Mouse (Mus musculus): Measurements from ENCODE around the gene Cyth1. TPM values are rescaled to one million over a fixed set of nuclear protein-coding genes. Genes with fewer than 3 reads are reported as not detected.

The Cyth1 gene
- polyA plus RNA-seq, 1 experiment from 2014 or later, result 11.5 TPM

GRCm38 (mm10) chr11:118269827-118270226 lies 21.4 kb upstream of the Cyth1 start:
- Histone ChIP-seq H3K4me2 (no peak overlapping the region), H3K9ac (no peak overlapping the region), H3K36me3 (ENCODE audit: insufficient read depth) (peaks cover 97% of the 10 kb centered on the region), H3K9me3 (ENCODE audit: low read depth, low read length) (no peaks in the 10 kb centered on the region), H3K4me1 (ENCODE audit: insufficient read depth) (no peaks in the 10 kb centered on the region), H3K4me3 (ENCODE audit: low read depth, low read length) (no peak overlapping the region), H3K27me3 (ENCODE audit: insufficient read depth, low read length) (no peaks in the 10 kb centered on the region), H3K27ac (ENCODE audit: low read depth) (no peak overlapping the region)
- peak; percentile 49 for DNase-seq
- 90% methylated on average over 3 of the region's 3 CpGs for WGBS
- ATAC-seq (ENCODE audit: insufficient read depth), result no peak
- peak; percentile 45 for TF ChIP-seq CTCF (IDR thresholded peaks at IDR 0.05; ENCODE audit: low read depth)

GRCm38 (mm10) chr11:118266666-118267046 lies 18.3 kb upstream of the Cyth1 start:
- TF ChIP-seq CTCF (IDR thresholded peaks at IDR 0.05; ENCODE audit: low read depth), result no peak
- Histone ChIP-seq H3K36me3 (ENCODE audit: insufficient read depth) (peaks cover 97% of the 10 kb centered on the region), H3K9me3 (ENCODE audit: low read depth, low read length) (no peaks in the 10 kb centered on the region), H3K4me2 (no peak overlapping the region), H3K27ac (ENCODE audit: low read depth) (no peak overlapping the region), H3K9ac (no peak overlapping the region), H3K4me1 (ENCODE audit: insufficient read depth) (no peaks in the 10 kb centered on the region), H3K27me3 (ENCODE audit: insufficient read depth, low read length) (no peaks in the 10 kb centered on the region), H3K4me3 (ENCODE audit: low read depth, low read length) (no peak overlapping the region)
- ATAC-seq (ENCODE audit: insufficient read depth) (no peak), DNase-seq (no peak)
- 93% methylated on average over 7 of the region's 7 CpGs for WGBS

GRCm38 (mm10) chr11:118266044-118266665 lies 17.8 kb upstream of the Cyth1 start:
- H3K36me3 ChIP-seq (ENCODE audit: insufficient read depth), result peaks cover 97% of the 10 kb centered on the region
- no peaks in the 10 kb centered on the region for H3K9me3 ChIP-seq (ENCODE audit: low read depth, low read length)
- no peak for TF ChIP-seq CTCF (IDR thresholded peaks at IDR 0.05; ENCODE audit: low read depth)
- H3K27me3 ChIP-seq (ENCODE audit: insufficient read depth, low read length), result no peaks in the 10 kb centered on the region
- H3K9ac ChIP-seq, result no peak overlapping the region
- no peak for ATAC-seq (ENCODE audit: insufficient read depth)
- 84% methylated on average over 10 of the region's 10 CpGs for WGBS
- no peak overlapping the region for H3K27ac ChIP-seq (ENCODE audit: low read depth)
- H3K4me3 ChIP-seq (ENCODE audit: low read depth, low read length), result no peak overlapping the region
- no peak for DNase-seq
- H3K4me1 ChIP-seq (ENCODE audit: insufficient read depth), result no peaks in the 10 kb centered on the region
- H3K4me2 ChIP-seq, result no peak overlapping the region

GRCm38 (mm10) chr11:118265621-118266020 lies 17.2 kb upstream of the Cyth1 start:
- Histone ChIP-seq H3K9me3 (ENCODE audit: low read depth, low read length) (no peaks in the 10 kb centered on the region), H3K27me3 (ENCODE audit: insufficient read depth, low read length) (no peaks in the 10 kb centered on the region), H3K4me1 (ENCODE audit: insufficient read depth) (no peaks in the 10 kb centered on the region), H3K4me2 (no peak overlapping the region), H3K4me3 (ENCODE audit: low read depth, low read length) (no peak overlapping the region), H3K36me3 (ENCODE audit: insufficient read depth) (peaks cover 99% of the 10 kb centered on the region), H3K27ac (ENCODE audit: low read depth) (no peak overlapping the region), H3K9ac (no peak overlapping the region)
- ATAC-seq (ENCODE audit: insufficient read depth), result no peak
- 80% methylated on average over 11 of the region's 11 CpGs for WGBS
- no peak for TF ChIP-seq CTCF (IDR thresholded peaks at IDR 0.05; ENCODE audit: low read depth)
- DNase-seq, result no peak

GRCm38 (mm10) chr11:118263146-118263545 lies 14.8 kb upstream of the Cyth1 start:
- Histone ChIP-seq H3K27me3 (ENCODE audit: insufficient read depth, low read length) (no peaks in the 10 kb centered on the region), H3K36me3 (ENCODE audit: insufficient read depth) (peaks cover 100% of the 10 kb centered on the region), H3K4me1 (ENCODE audit: insufficient read depth) (no peaks in the 10 kb centered on the region), H3K9ac (no peak overlapping the region), H3K4me2 (no peak overlapping the region), H3K9me3 (ENCODE audit: low read depth, low read length) (no peaks in the 10 kb centered on the region), H3K27ac (ENCODE audit: low read depth) (no peak overlapping the region), H3K4me3 (ENCODE audit: low read depth, low read length) (no peak overlapping the region)
- ATAC-seq (ENCODE audit: insufficient read depth), result no peak
- 89% methylated on average over 5 of the region's 5 CpGs for WGBS
- DNase-seq, result no peak
- no peak for TF ChIP-seq CTCF (IDR thresholded peaks at IDR 0.05; ENCODE audit: low read depth)

GRCm38 (mm10) chr11:118260081-118260480 lies 11.7 kb upstream of the Cyth1 start:
- H3K27me3 ChIP-seq (ENCODE audit: insufficient read depth, low read length), result no peaks in the 10 kb centered on the region
- no peak for DNase-seq
- no peaks in the 10 kb centered on the region for H3K4me1 ChIP-seq (ENCODE audit: insufficient read depth)
- H3K4me3 ChIP-seq (ENCODE audit: low read depth, low read length), result no peak overlapping the region
- no peak overlapping the region for H3K27ac ChIP-seq (ENCODE audit: low read depth)
- H3K9me3 ChIP-seq (ENCODE audit: low read depth, low read length), result no peaks in the 10 kb centered on the region
- 85% methylated on average over 8 of the region's 8 CpGs for WGBS
- peaks cover 88% of the 10 kb centered on the region for H3K36me3 ChIP-seq (ENCODE audit: insufficient read depth)
- ATAC-seq (ENCODE audit: insufficient read depth), result no peak
- no peak overlapping the region for H3K4me2 ChIP-seq
- no peak overlapping the region for H3K9ac ChIP-seq
- TF ChIP-seq CTCF (IDR thresholded peaks at IDR 0.05; ENCODE audit: low read depth), result no peak

- Histone ChIP-seq H3K4me1 (ENCODE audit: insufficient read depth) (0 out of 2 replicates have a peak, but pooled peaks cover 3% of the 10 kb centered on the region), H3K4me2 (no peak overlapping the region), H3K27me3 (ENCODE audit: insufficient read depth, low read length) (no peaks in the 10 kb centered on the region), H3K27ac (ENCODE audit: low read depth) (no peak overlapping the region), H3K9ac (no peak overlapping the region), H3K9me3 (ENCODE audit: low read depth, low read length) (no peaks in the 10 kb centered on the region), H3K4me3 (ENCODE audit: low read depth, low read length) (no peak overlapping the region), H3K36me3 (ENCODE audit: insufficient read depth) (peaks cover 83% of the 10 kb centered on the region)
- DNase-seq (no peak), ATAC-seq (ENCODE audit: insufficient read depth) (no peak)
- no peak for TF ChIP-seq CTCF (IDR thresholded peaks at IDR 0.05; ENCODE audit: low read depth)
- 96% methylated on average over 8 of the region's 8 CpGs for WGBS
These were observed 11.2 kb upstream of the Cyth1 start for GRCm38 (mm10) chr11:118259580-118259979.

Measured in lung, embryonic 14.5 days (tissue).